Mouse (Mus musculus) bone marrow, adult 2 months (tissue): Measurements from ENCODE around the gene Sh3pxd2b.

Source experiments
- CTCF ChIP-seq: fragments of 200-500 bp; IDR thresholded peaks from 2 replicates; pipeline ENCODE4 v1.5.1; 2011; ENCODE audit warnings: low read length, control low read depth; ENCODE audit not compliant: control insufficient read depth, insufficient read depth
- POLR2A ChIP-seq: fragments of 200-500 bp; IDR thresholded peaks from 2 replicates; pipeline ENCODE4 v1.6.1; 2011; ENCODE audit warnings: low read depth, mild to moderate bottlenecking, control low read depth, low read length, borderline replicate concordance; ENCODE audit not compliant: control insufficient read depth

- TF ChIP-seq POLR2A (no peak), CTCF (no peak)
Observed at GRCm38 (mm10) chr11:32474725-32475124, 127.1 kb downstream of the Sh3pxd2b start.
